Mouse (Mus musculus): ENCODE data around the gene Cd37.
A peak's percentile ranks its signal among the peaks of the same experiment; 100 is the strongest.

Gene Cd37

GRCm38 (mm10) chr7:45234922-45235571, 3.9 kb downstream of the Cd37 start:
- DNase-seq (ENCODE audit: low spot score in 2 of 2), result peak in 1 of 2 experiments; percentile 19

DNA sequence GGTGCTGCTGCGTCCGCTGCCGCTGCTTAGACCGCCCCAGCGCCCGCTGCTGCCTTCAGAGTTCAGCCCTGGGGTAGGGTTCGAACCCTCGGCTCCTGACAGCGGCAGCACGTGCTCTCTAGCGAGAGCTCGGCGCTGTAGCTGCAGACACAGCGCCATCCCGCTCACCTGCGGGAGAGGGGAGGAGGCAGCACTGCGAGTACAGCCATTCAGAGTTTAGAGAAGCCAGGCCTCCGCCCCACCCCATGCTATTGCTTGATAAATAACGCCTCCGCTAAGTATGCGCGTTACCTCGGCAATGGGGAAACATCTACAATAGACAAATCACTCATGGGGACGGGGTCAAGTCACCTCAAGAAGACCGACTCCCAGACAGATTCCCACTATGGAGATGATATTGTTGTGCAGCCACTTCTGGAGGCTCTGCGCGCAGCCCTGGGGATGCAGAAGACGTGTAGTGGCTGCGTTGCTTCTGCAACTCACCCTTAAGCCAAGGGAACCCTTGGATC, 4.5 kb downstream of the Cd37 start:
- no peak for DNase-seq (ENCODE audit: low spot score in 2 of 2)

DNA sequence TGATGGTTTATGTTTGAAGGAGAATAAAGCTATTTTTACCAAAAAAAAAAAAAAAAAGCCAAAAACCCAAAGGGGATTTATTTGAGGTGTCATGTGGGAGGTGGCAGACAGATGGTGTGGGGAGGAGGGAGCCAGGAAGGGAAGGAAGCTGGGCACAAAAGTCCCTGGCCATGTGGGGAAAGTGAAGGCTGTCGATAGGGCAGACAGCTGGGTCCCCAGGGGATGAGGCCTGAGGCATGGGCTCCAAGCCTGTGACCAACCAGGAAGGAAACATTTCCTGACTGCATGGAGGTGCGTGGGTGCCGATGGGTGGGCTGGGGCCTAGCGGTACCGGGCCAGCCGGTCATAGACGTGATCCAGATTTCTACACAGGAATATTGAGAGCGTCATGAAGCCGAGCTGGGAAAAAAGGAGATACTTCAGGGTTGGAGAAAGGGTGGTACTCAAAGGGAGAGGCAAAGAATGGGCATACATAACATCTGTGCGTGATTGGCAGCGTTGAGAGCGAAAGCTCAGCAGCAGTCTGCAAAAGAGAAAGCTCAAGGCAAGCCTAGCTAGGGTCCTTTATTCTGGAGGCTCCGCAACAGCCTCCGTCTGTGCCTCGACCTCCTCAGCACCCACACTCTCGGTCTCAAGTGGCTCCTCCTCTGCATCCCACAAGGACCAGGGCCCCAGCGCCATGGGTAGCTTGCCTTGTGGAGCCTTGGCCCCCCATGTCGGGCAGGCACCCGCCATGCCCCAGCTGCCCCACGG, 5.2 kb downstream of the Cd37 start:
- peak; percentile 62 to 74 for DNase-seq (ENCODE audit: low spot score in 2 of 2)

- DNase-seq (ENCODE audit: low spot score in 2 of 2), result peak in 1 of 2 experiments; percentile 23
Measured at GRCm38 (mm10) chr7:45232716-45233465, 6.0 kb downstream of the Cd37 start.

GRCm38 (mm10) chr7:45231941-45232340, 7.0 kb downstream of the Cd37 start:
- DNase-seq (ENCODE audit: low spot score in 2 of 2), result no peak

DNA sequence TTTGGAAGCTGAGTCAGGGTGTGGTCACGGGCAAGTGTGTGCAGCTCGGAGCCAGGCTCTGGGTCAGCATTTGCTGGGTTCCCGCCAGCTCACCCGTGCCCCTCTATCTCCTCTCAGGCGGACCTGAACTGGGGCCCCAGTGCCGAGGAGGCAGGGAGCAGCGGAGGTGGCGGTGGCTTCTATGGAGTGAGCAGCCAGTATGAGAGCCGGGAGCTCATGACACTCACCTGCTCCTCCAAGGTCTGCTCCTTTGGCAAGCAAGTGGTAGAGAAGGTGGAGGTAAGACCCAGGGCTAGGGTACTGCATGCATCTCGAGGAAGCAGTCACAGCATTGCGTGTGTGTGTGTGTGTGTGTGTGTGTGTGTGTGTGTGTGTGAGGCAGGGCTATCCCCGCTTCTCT, 7.7 kb downstream of the Cd37 start:
- no peak for DNase-seq (ENCODE audit: low spot score in 2 of 2)

DNA sequence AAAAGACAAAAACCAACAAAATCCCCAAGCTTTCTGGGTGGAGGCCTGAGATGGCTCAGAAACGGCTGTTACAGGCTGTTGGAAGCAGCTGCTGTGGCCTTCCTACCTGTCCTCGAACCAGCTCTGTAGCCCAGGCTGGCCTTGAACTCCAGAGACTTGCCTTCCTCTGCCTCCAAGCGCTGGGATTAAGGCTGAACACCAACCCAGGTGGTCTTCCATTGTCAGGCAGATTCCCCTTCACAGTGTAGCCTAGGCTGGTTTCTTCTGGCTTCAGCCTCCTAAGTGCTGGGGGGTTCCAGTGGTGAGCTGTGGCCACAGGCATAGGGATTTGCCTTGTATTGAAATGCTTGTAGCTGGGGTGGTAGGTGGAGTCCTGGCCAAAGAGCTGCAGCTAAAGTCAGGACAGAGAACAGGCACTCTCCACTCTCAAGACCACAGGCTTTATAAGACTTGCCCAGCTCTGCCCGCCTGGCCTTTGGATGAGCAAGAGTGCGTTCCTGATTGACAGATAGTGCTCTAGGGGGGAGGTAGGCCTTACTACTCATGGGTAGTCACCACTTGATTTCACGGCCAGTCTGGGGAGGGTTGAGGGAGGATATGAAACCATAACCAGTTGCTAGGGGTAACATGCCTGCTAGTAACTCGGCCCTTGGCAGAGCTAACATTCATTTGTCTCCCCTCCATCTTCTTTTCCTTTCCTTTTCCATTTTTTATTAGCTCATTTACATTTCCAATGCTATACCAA, 9.3 kb downstream of the Cd37 start:
- DNase-seq (ENCODE audit: low spot score in 2 of 2), result no peak

DNA sequence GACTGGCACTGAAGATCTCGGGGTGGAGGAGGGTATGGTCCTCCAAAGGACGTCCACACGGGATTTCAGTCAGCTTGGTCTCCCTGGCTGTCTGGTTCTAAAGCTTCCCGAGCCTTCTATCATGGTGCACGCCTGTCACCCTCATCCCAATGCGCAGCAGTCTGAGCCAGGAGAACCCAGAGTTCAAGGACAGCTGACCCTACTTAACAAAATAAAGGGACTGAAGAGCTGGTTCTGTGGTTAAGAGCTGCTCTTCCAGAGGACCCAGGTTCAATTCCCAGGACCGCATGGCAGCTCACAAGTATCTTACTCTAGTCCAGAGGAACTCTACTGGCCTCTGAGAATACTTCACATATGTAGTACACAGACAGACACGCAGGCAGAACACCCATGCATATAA, 9.9 kb downstream of the Cd37 start:
- DNase-seq (ENCODE audit: low spot score in 2 of 2), result no peak

- DNase-seq (ENCODE audit: low spot score in 2 of 2), result no peak
Measured at GRCm38 (mm10) chr7:45228548-45228947, 10.4 kb downstream of the Cd37 start.

DNA sequence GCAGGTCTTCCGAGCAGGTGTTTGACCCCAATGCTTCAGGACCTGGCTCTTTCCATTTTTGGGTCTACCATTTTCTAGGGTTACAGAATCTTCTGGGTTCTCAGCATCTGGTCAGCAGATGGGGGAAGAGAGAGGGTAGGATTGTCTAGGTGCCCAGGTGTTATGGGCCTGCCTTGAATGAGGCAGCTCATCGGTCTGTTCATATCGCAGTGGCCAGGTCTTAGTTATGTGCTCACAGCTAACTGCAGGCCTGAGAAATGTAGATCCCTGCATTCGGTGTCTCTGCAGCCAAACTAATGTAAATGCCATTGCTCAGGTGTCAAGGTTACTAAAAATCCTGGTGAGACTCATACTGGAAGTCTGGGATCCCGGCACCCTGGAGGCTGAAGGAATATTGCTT, 12.5 kb downstream of the Cd37 start:
- DNase-seq (ENCODE audit: low spot score in 2 of 2), result no peak

DNA sequence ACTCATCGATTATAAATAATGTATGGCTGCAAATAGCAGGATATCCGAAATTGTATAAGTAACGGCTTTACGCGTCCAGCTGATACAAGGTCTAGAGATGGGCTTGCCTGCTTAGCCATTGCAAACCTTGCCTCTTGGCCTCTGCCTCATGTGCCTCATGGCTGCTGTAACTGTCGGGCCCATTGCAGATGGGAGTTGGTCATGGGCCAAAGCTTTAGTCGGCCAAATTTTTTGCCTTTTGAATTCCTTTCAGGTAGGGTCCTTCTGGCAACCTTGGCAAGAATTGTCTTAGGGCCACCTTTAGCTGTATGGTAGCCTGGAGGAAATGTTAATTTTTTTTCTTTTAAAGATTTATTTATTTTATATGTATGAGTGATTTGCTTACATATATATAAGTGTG, 14.1 kb downstream of the Cd37 start:
- no peak for DNase-seq (ENCODE audit: low spot score in 2 of 2)

DNA sequence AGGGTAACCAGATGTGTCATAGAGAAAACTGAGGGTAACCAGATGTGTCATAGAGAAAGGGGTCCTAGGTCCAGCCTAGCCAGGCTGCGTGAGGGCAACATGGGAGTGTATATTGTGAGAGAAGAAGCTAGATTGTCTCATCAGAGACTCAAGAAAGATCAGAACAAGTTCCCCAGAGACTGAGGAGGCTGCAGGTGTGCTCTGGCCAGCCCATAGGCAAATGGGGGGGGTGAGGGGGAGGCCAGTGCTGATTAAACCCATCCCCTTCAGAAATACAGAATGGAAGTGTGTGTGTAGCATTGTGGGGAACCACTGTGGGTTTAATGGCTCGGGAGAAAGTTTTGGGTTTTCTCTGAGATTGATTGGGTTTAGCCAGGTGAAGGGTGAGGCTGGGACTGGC, 17.2 kb downstream of the Cd37 start:
- DNase-seq (ENCODE audit: low spot score in 2 of 2), result no peak

- no peak for DNase-seq (ENCODE audit: low spot score in 2 of 2)
Measured at GRCm38 (mm10) chr7:45216442-45217183, 22.3 kb downstream of the Cd37 start.

DNA sequence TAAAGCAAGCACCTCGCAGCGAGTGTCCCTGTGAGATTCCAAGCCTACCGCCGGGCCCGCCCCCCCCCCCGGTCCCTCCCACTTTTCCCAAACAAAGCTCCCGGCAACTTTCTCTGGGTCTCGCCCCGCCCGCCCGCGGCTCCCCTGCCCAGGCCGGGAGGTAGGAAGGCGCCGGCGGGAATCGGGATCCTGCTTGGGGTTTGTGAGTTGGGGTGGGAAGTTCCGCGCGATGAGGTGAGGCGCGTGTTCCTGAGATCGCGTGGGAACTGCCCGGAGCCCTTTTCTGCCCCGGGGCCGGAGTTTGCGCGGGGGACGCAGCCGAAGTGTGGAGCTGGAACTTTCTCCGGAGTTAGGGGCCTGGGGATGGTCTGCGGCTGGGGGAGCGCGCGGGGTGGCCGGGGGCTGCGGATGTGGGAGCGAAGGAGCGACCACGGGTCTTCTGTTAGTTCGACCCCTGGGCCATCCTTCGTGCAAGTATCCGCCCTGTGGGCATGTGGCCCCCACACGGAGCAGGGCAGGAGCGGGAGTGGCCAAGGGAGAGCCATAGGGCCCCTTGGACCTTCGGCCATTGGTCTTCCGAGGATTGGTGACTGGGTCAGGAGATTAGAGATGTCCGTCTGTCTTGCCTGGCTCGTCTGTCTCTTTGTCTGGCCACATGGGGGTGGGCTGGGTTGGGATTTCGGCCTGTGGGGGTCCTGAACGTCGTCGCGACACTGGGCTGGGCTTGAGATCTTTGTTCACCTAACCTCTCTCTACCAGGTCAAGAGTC, 23.1 kb downstream of the Cd37 start, which contains the start of gene Tead2:
Gene Tead2, plus strand, starts transcription at position 81 of the 769 bp plus-strand sequence.
- DNase-seq (ENCODE audit: low spot score in 2 of 2), result no peak

GRCm38 (mm10) chr7:45213708-45214107, 25.2 kb downstream of the Cd37 start:
- no peak for DNase-seq (ENCODE audit: low spot score in 2 of 2)

GRCm38 (mm10) chr7:45212356-45212755, 26.6 kb downstream of the Cd37 start:
- no peak for DNase-seq (ENCODE audit: low spot score in 2 of 2)

GRCm38 (mm10) chr7:45211851-45212251, 27.1 kb downstream of the Cd37 start, which contains the start of gene Dkkl1:
TSS of gene Dkkl1 (minus strand) at chr7:45212147.
- DNase-seq (ENCODE audit: low spot score in 2 of 2), result no peak

- DNase-seq (ENCODE audit: low spot score in 2 of 2), result no peak
Measured at GRCm38 (mm10) chr7:45211070-45211469, 27.8 kb downstream of the Cd37 start.

DNA sequence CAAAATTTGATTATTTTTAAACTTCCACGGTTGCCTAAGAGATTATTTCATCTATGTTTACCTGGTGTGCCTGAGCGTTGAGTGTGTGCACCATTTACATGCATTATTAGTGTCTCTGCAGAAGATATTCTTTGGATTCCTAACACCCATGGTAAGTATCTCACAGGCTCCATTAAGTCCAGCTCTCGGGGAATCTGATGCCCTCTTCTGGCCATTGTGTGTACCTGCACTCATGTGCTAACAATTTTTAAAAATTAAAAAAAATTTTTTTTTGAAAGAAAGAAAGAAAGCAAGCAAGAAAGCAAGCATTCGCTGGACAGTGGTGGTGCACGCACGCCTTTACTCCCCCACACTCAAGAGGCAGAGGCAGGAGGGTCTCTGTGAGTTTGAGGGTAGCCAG, 30.7 kb downstream of the Cd37 start:
- no peak for DNase-seq (ENCODE audit: low spot score in 2 of 2)
